Mouse (Mus musculus): Measurements from ENCODE around the gene Igfbp1.

DNA sequence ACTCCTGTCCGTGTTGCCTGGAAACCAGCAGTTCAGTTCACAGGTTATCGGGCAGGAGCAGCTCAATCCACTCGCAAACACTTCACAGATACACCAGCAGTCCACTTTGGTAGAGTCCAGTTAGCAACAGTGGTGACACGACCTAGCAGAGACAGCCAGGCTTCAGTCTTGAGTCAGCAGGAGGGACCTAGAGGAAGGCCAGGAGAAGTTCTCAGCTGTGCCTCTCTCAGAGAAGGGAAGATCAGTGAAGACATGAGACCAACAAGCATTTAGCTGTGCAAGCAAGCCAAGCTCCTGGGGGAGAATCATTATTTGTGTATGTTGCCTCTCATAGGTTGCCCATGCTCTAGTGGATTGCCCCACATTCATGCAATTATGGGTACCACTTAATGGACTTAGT, 30.5 kb downstream of the Igfbp1 start:
- TF ChIP-seq CEBPB (IDR thresholded peaks at IDR 0.05; ENCODE audit: insufficient read depth, poor library complexity, severe bottlenecking) (no peak), MAX (IDR thresholded peaks at IDR 0.05; ENCODE audit: low read depth) (no peak), USF1 (IDR thresholded peaks at IDR 0.05; ENCODE audit: low read depth) (no peak), POLR2A (IDR thresholded peaks at IDR 0.05; ENCODE audit: insufficient read length, low read depth) (no peak), POLR2AphosphoS2 (IDR thresholded peaks at IDR 0.05; ENCODE audit: insufficient read length, low read depth) (no peak), MYOG (IDR thresholded peaks at IDR 0.05; ENCODE audit: control insufficient read depth in 1 of 3, insufficient read depth in 1 of 3, insufficient read length in 2 of 3, low read depth in 2 of 3) (no peak), TCF3 (IDR thresholded peaks at IDR 0.05; ENCODE audit: insufficient read length, low read depth) (no peak), MYOD1 (IDR thresholded peaks at IDR 0.05; ENCODE audit: control insufficient read depth in 1 of 3, insufficient read length in 2 of 3, low read depth in 2 of 3) (no peak), SRF (IDR thresholded peaks at IDR 0.05; ENCODE audit: control insufficient read depth, insufficient read length, low read depth) (no peak), TCF12 (IDR thresholded peaks at IDR 0.05; ENCODE audit: insufficient read depth, poor library complexity, severe bottlenecking) (no peak), REST (IDR thresholded peaks at IDR 0.05; ENCODE audit: insufficient read depth, insufficient read length) (no peak)

Data from myocyte (in vitro differentiated cells).